Mouse (Mus musculus) granulocyte monocyte progenitor cell, adult 5-6 weeks (primary cell): Measurements from ENCODE around the gene Gm29666. TPM values are rescaled to one million over a fixed set of nuclear protein-coding genes. Genes with fewer than 3 reads are reported as not detected.
"Not testable (repeated sequence)": the region's sequence is repeated elsewhere in the genome, so short reads cannot be mapped to it uniquely, and the experiment has no call there.

Experiments used
- ATAC-seq: replicated peaks from 2 replicates; pipeline ENCODE4 v1.8.0; 2016; ENCODE audit warnings: mild to moderate bottlenecking, moderate TSS enrichment, inconsistent platforms; ENCODE audit not compliant: poor library complexity, severe bottlenecking
- total RNA-seq, 2 experiments: library from RNA; stranded (forward) in 1 of 2; stranded (reverse) in 1 of 2; fragments of 200-712, 200-1000 nt in 1 of 2; fragments of >200 nt in 1 of 2; fragmentation: Nextera tagmentation in 1 of 2; gene quantifications; 2 replicates each; pipeline ENCODE4 v1.2.3; 2014 to 2017

Gene Gm29666
- total RNA-seq, 2 experiments from 2014 or later: 0.15 to 0.54 TPM

- ATAC-seq: peak; percentile 85
Measured at GRCm38 (mm10) chr15:84922884-84923507, 3.2 kb upstream of the Gm29666 start, which contains the start of gene Nup50. Gene Nup50 (plus strand): TSS chr15:84923411.

GRCm38 (mm10) chr15:84913201-84913600 is 6.6 kb downstream of the Gm29666 start:
- no peak for ATAC-seq

GRCm38 (mm10) chr15:84903843-84904385 is 15.9 kb downstream of the Gm29666 start:
- no peak for ATAC-seq

- ATAC-seq: no peak
Measured at GRCm38 (mm10) chr15:84898077-84898476, 21.8 kb downstream of the Gm29666 start.

GRCm38 (mm10) chr15:84896664-84897063 is 23.2 kb downstream of the Gm29666 start:
- no peak for ATAC-seq

GRCm38 (mm10) chr15:84896216-84896615 is 23.6 kb downstream of the Gm29666 start:
- ATAC-seq: not testable (repeated sequence)

- peak; percentile 69; the same call in 1 of the 2 replicates for ATAC-seq
Measured at GRCm38 (mm10) chr15:84891658-84892057, 28.2 kb downstream of the Gm29666 start.

- no peak for ATAC-seq
Measured at GRCm38 (mm10) chr15:84891246-84891645, 28.6 kb downstream of the Gm29666 start.

- no peak for ATAC-seq
Measured at GRCm38 (mm10) chr15:84888066-84888465, 31.8 kb downstream of the Gm29666 start.

- no peak for ATAC-seq
Measured at GRCm38 (mm10) chr15:84877029-84877815, 42.6 kb downstream of the Gm29666 start.

- no peak for ATAC-seq
Measured at GRCm38 (mm10) chr15:84873867-84874266, 46.0 kb downstream of the Gm29666 start.

- no peak for ATAC-seq
Measured at GRCm38 (mm10) chr15:84873079-84873478, 46.8 kb downstream of the Gm29666 start.

- no peak for ATAC-seq
Measured at GRCm38 (mm10) chr15:84871802-84872201, 48.0 kb downstream of the Gm29666 start.

- no peak for ATAC-seq
Measured at GRCm38 (mm10) chr15:84861911-84862310, 57.9 kb downstream of the Gm29666 start.

Other genes starting within 250 kb of the Gm29666 start
- gene Arhgap8, start 200.0 kb downstream of the Gm29666 start, total RNA-seq (2014; fragmentation: Nextera tagmentation): not detected in 2 replicates
- gene Arhgap8, start 200.0 kb downstream of the Gm29666 start, total RNA-seq (2017): not detected in 2 replicates
- gene Phf21b, start 64.0 kb downstream of the Gm29666 start, total RNA-seq (2014; fragmentation: Nextera tagmentation): 0.06 and 2.5 TPM in 2 replicates
- not detected in 2 replicates for gene Phf21b, start 64.0 kb downstream of the Gm29666 start, total RNA-seq (2017)
- 45.8 and 48.1 TPM in 2 replicates for gene Nup50, start 3.4 kb upstream of the Gm29666 start, total RNA-seq (2014; fragmentation: Nextera tagmentation)
- gene Nup50, start 3.4 kb upstream of the Gm29666 start, total RNA-seq (2017): 77.6 and 80.8 TPM in 2 replicates
- gene 5031439G07Rik, start 68.5 kb upstream of the Gm29666 start, total RNA-seq (2014; fragmentation: Nextera tagmentation): 14.1 and 20.8 TPM in 2 replicates
- 12.2 and 14.2 TPM in 2 replicates for gene 5031439G07Rik, start 68.5 kb upstream of the Gm29666 start, total RNA-seq (2017)
- gene Upk3a, start 97.1 kb upstream of the Gm29666 start, total RNA-seq (2014; fragmentation: Nextera tagmentation): not detected in 2 replicates
- gene Upk3a, start 97.1 kb upstream of the Gm29666 start, total RNA-seq (2017): not detected in 2 replicates
- gene Fam118a, start 108.9 kb upstream of the Gm29666 start, total RNA-seq (2014; fragmentation: Nextera tagmentation): 4.6 and 8.7 TPM in 2 replicates
- 12.9 and 14.8 TPM in 2 replicates for gene Fam118a, start 108.9 kb upstream of the Gm29666 start, total RNA-seq (2017)
- gene Smc1b, start 211.9 kb upstream of the Gm29666 start, total RNA-seq (2014; fragmentation: Nextera tagmentation): not detected in 2 replicates
- not detected in 2 replicates for gene Smc1b, start 211.9 kb upstream of the Gm29666 start, total RNA-seq (2017)
- gene Ribc2, start 212.0 kb upstream of the Gm29666 start, total RNA-seq (2014; fragmentation: Nextera tagmentation): not detected in 2 replicates
- gene Ribc2, start 212.0 kb upstream of the Gm29666 start, total RNA-seq (2017): not detected in 2 replicates